Mouse (Mus musculus): ENCODE results near the gene Hhatl.

Hhatl gene

GRCm38 (mm10) chr9:121757835-121758814, 34.2 kb downstream of the Hhatl start:
- DNase-seq, result no peak

- DNase-seq, result no peak
Observed at GRCm38 (mm10) chr9:121757432-121757831, 34.9 kb downstream of the Hhatl start.

- DNase-seq, result no peak
Observed at GRCm38 (mm10) chr9:121756785-121757184, 35.5 kb downstream of the Hhatl start.

GRCm38 (mm10) chr9:121754624-121755023, 37.7 kb downstream of the Hhatl start:
- no peak for DNase-seq

- no peak for DNase-seq
Observed at GRCm38 (mm10) chr9:121752774-121753173, 39.5 kb downstream of the Hhatl start.

GRCm38 (mm10) chr9:121744051-121744450, 48.3 kb downstream of the Hhatl start:
- DNase-seq, result no peak

- DNase-seq, result no peak
Observed at GRCm38 (mm10) chr9:121741168-121741567, 51.1 kb downstream of the Hhatl start.

GRCm38 (mm10) chr9:121740490-121740889, 51.8 kb downstream of the Hhatl start:
- DNase-seq, result no peak

Measured in right cerebral cortex, postnatal 25 days (tissue).